Mouse (Mus musculus) frontal cortex, postnatal 36 days (tissue): ENCODE data around the gene Zfyve9.
A peak's percentile ranks its signal among the peaks of the same experiment; 100 is the strongest.

Experiments
- DNase-seq, 2 experiments: peaks; one replicate each; pipeline ENCODE4 v3.0.0; 2022; ENCODE audit warnings: low spot score in 2 of 2

Zfyve9 gene

DNA sequence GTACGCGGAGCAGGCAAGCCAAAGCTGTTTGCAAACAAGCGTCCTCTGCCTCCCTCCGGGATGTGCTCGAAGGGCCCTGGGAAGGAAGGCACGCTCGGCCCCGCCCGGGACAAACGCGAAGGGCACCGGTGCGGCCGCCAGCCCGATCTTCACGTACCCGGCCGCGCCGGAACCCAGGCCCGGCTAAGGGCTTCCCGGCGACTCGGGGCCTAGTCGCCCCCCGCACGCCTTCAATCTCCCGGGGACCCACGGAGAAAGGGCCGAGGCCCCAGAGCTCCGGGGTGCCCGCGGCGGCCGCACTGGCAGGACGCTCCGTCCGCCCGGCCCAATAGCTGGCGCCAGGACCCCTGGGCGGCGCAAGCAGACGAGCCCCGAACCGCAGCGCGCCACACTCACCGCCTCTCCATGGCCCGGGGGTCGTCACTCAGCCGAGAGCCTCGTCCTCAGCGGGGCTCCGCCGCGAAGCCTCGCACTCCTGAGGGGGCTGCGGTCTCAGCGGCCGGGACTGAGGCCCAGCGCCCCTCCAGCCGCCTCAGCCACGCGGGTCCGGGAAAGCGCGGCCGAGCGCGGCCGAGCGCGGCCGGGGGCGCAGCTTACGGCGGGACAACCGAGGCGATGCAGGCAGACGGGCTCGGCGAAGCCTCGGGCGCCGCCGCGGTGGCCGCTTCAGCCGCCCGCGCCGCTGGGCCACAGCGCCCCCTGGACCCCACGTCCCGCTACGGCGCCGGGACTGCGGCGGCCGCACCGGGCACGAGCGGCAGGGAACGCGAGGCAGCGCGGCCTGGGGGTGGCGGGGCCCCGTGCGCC, at the start of gene Zfyve9:
Gene Zfyve9 (minus strand): TSS at position 742 of the 807 bp plus-strand sequence.
- peak; percentile 72 to 76 for DNase-seq

- no peak for DNase-seq
Observed at GRCm38 (mm10) chr4:108826643-108827042, 46.0 kb upstream of the Zfyve9 start.

GRCm38 (mm10) chr4:108826096-108826495, 45.5 kb upstream of the Zfyve9 start:
- DNase-seq = no peak

DNA sequence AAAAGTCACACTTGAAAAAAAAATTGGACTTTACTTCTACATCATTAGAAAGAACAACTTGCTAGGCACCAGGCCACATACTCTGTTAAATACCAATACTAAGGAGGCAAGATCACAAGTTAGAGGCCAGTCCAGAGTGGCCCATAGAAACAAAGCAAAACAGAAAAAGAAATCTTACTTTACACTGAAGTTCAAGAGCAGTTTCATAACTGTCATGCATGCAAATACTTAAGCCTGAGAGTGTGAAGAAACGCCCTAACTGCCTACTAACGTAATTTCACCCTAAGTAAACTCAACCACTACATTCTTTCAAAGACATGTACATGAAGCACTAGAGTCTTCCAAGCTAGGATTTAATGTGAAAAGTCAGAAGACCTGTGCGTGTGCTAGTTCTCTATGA, 45.1 kb upstream of the Zfyve9 start:
- no peak for DNase-seq

DNA sequence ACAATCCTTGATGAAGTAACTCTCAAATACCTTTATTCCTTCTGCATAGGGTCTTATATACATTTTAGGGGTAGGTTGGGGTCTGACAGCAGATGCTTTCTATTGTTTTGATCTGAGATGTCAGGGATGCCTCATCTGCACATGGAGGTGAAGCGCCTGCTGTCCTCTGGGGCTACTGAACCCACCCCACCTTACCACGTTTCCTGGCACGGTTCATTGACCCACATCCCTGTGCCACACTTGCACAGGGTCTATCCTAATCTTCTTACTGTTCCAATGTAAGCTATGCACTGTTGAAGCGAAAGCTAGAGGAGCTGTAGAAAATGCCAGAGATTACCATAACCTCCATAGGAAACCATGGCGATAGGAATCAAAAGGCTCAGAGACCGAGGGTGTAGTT, 31.0 kb upstream of the Zfyve9 start:
- DNase-seq = no peak

GRCm38 (mm10) chr4:108811142-108811541, 30.5 kb upstream of the Zfyve9 start:
- DNase-seq = no peak

DNA sequence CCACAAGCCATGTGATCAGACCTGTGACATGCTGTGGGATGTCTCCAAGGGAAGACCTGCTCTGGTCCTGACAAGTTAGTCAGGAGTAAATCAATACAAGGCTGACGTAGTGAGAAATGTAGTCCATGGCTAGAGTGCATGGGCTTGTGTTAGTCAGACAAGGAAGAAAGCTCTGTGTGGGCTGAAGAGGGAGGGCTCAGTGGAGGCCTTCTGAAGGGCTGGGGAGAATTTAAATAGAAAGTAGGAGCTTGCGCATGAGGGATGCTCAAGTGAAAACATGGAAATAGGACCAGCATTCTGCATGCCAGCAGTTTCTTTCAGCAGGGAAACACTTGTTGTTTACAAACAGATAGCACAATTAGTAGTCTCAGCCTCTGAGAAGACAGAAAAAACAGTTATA, 22.9 kb upstream of the Zfyve9 start:
- no peak for DNase-seq

GRCm38 (mm10) chr4:108798083-108798830, 17.7 kb upstream of the Zfyve9 start:
- peak in 1 of 2 experiments; percentile 68 for DNase-seq

DNA sequence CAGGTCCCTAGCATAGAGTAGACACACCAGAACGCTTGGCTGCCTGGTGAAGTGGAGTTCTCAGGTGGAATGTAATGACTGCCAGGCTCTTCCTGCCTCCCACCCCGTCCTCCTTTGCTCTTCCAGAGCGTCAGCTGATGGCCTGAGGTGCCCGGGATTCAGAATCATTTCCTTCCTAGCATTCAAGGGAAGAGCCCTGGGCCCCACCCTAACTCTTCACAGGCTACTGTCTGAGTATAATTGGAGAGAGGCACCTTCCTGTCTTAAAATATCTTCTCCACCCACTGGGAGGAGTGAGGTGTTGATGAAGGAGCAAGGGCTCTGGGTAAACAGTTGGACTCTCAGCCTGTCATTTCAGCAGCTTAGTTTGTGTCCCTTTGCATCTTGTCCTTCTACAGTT, 16.1 kb upstream of the Zfyve9 start:
- no peak for DNase-seq

DNA sequence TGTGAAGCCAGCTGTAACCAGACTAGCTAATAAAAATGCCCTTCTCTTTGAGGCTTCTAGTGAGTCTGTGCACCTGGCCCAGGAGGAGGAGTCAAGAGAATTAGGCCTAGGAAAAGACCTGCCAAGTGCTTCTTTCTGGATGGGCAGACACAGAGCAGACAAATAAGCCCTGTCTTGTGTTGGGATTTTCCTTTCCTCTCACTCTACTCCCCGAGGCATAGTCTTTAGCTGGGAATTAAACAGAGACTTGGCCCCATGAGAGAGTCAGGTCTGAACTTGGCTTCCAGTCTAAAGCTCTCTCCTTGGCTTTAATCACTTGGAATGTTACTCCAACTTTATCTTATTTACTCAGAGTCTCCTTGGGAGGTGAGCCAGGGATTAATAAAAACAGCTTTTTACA, 13.3 kb upstream of the Zfyve9 start:
- no peak for DNase-seq

GRCm38 (mm10) chr4:108790507-108790906, 9.9 kb upstream of the Zfyve9 start:
- DNase-seq = no peak

- no peak for DNase-seq
Observed at GRCm38 (mm10) chr4:108789258-108789936, 8.8 kb upstream of the Zfyve9 start.

DNA sequence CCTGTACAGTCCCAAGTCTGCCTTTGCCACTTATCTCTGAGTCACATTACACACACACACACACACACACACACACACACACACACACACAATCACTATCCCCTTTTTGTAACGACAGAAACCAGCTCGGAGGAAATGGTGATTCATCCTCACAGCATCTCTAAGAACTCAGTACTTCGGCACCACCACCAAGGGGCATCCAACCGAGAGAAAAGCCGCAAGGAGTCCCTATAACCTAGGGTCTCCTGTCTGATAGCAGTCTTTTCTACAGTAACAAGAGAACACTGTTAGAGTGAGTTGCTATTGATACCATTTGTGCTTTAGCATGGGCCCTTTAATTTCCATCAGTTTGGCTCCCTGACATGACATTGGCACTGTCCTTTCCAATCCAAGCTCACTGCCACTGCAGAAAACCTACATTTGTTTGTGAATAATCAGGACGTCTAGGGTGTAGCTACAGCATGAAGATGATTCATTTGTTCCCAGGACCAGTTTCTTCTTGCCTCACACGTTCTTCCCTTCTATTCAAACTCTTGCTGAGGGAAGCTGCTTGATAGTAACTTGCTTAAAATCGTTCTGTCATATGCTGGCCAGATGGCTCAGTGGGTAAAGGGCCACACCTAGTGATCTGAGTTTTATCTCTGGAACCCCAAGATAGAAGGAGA, 2.0 kb upstream of the Zfyve9 start:
- peak; percentile 37 to 43 for DNase-seq

- peak; percentile 17 to 18 for DNase-seq
Observed at GRCm38 (mm10) chr4:108781596-108781995, 998 bp upstream of the Zfyve9 start.

GRCm38 (mm10) chr4:108780864-108781205, 237 bp upstream of the Zfyve9 start:
- no peak for DNase-seq

- no peak for DNase-seq
Observed at GRCm38 (mm10) chr4:108779763-108780056, 888 bp downstream of the Zfyve9 start.

- no peak for DNase-seq
Observed at GRCm38 (mm10) chr4:108768527-108768926, 12.1 kb downstream of the Zfyve9 start.

DNA sequence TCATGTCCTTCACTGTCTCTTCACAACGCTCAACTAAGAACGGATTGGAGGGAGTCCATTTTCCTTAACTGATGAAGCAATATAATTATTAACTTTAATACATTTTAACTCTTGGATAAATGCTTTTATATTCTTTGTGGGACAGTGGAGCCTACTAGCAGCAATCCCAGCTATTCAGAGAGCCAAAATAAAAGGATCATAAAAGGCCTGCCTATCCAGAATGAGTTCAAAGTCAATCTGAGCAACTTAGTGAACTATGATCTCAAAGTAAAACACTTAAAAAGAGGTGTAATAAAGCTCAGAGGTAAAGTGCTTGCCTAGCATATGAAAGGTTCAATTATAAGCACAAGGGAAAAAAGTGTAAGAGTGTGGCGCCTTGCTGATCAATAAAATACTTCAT, 21.0 kb downstream of the Zfyve9 start:
- DNase-seq = no peak

GRCm38 (mm10) chr4:108746160-108746873, 34.3 kb downstream of the Zfyve9 start:
- DNase-seq = no peak

- DNase-seq = no peak
Observed at GRCm38 (mm10) chr4:108731582-108731981, 49.0 kb downstream of the Zfyve9 start.

DNA sequence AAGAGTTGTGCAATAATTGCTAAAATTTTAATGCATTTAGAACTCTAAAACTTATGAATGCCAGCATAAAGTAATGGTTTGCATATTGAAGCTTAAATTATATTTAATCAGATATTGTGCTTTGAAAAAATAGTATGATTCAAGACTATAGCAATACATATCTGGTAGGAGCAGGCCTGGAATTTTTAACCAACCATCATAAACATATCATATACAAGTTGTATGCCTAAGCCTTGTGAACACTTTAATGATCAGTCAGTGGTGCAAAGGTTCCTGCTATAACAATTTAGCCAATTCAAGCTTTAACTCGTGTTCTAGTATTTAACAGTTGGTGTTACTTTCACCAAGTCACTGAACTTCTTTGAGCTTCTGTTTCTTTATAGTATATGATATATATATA, 50.1 kb downstream of the Zfyve9 start:
- no peak for DNase-seq

DNA sequence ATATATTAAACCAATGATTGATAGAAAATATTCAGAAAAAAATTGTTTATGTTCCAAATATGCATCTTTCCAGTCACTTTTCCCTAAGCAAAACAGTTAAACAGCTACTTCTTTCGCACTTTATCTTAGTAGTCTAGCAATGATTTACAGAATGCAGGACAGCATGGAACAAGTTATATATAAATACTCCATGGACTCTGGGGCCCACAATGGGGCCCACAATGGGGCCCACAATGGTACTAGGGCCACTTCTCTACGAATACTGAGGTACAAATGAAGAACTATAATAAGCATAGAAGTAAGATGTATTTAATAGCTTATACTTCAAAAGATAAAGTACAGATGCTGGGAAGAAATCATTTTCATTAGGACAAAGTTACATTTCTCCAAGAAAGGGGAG, 56.5 kb downstream of the Zfyve9 start:
- DNase-seq = no peak
